Mouse (Mus musculus) liver, embryonic 15.5 days (tissue): Measurements from ENCODE around the gene Lmod3. TPM values are rescaled to one million over a fixed set of nuclear protein-coding genes. Genes with fewer than 3 reads are reported as not detected.
"Not testable (repeated sequence)": the region's sequence is repeated elsewhere in the genome, so short reads cannot be mapped to it uniquely, and the experiment has no call there.

Experiments
- ATAC-seq: fragments of 200-750 bp; cut with Nextera tagmentation; 2 replicates; pipeline ENCODE4 v1.8.0; 2017; ENCODE audit warnings: moderate number of reproducible peaks, mild to moderate bottlenecking, moderate library complexity; ENCODE audit not compliant: insufficient read depth
- H3K27ac ChIP-seq: fragments of 300-500 bp; sonication (generic); replicated peaks from 2 replicates; pipeline ENCODE4 v1.5.1; 2015; ENCODE audit warnings: mild to moderate bottlenecking, inconsistent platforms
- H3K27me3 ChIP-seq: fragments of 300-500 bp; sonication (generic); 2 replicates; pipeline ENCODE4 v1.6.1; 2015; ENCODE audit warnings: mild to moderate bottlenecking, inconsistent platforms
- H3K36me3 ChIP-seq: fragments of 300-500 bp; sonication (generic); replicated peaks from 2 replicates; pipeline ENCODE4 v1.6.1; 2015; ENCODE audit warnings: moderate library complexity, mild to moderate bottlenecking, inconsistent platforms
- H3K4me1 ChIP-seq: fragments of 300-500 bp; sonication (generic); replicated peaks from 2 replicates; pipeline ENCODE4 v1.6.1; 2015; ENCODE audit warnings: inconsistent platforms
- H3K4me2 ChIP-seq: fragments of 300-500 bp; sonication (generic); 2 replicates; pipeline ENCODE4 v1.6.1; 2015; ENCODE audit warnings: moderate library complexity, mild to moderate bottlenecking, inconsistent platforms
- H3K4me3 ChIP-seq: fragments of 300-500 bp; sonication (generic); replicated peaks from 2 replicates; pipeline ENCODE4 v1.5.1; 2015; ENCODE audit warnings: mild to moderate bottlenecking, inconsistent platforms
- H3K9ac ChIP-seq: fragments of 300-500 bp; sonication (generic); 2 replicates; pipeline ENCODE4 v1.6.1; 2015; ENCODE audit warnings: moderate library complexity, mild to moderate bottlenecking, inconsistent platforms
- H3K9me3 ChIP-seq: fragments of 300-500 bp; sonication (generic); replicated peaks from 2 replicates; pipeline ENCODE4 v1.6.1; 2016; ENCODE audit warnings: inconsistent platforms
- WGBS: fragments of 180-500 bp; shearing (Covaris S2); methylation state at CpG from one replicate; pipeline ENCODE4 v1.1.7; 2015; ENCODE audit warnings: mixed read lengths; ENCODE audit not compliant: insufficient replicate concordance; 5-methylcytosine and 5-hydroxymethylcytosine counted together
- polyA plus RNA-seq: library from polyadenylated mRNA; unstranded; fragments of >200 nt; fragmentation: Nextera tagmentation; extraction: Ambion mirVana; gene quantifications from 2 replicates; pipeline ENCODE4 v1.2.1, GENCODE M21; 2015

Lmod3 gene
- polyA plus RNA-seq, 1 experiment from 2014 or later = 0.47 TPM

- not testable (repeated sequence) for H3K9ac ChIP-seq, H3K36me3 ChIP-seq, H3K4me3 ChIP-seq, H3K4me1 ChIP-seq, H3K27me3 ChIP-seq, H3K4me2 ChIP-seq, ATAC-seq, H3K9me3 ChIP-seq, H3K27ac ChIP-seq
- 66% methylated on average over 2 of the region's 2 CpGs for WGBS
Observed at GRCm38 (mm10) chr6:97259926-97260325, 7.4 kb upstream of the Lmod3 start.

DNA sequence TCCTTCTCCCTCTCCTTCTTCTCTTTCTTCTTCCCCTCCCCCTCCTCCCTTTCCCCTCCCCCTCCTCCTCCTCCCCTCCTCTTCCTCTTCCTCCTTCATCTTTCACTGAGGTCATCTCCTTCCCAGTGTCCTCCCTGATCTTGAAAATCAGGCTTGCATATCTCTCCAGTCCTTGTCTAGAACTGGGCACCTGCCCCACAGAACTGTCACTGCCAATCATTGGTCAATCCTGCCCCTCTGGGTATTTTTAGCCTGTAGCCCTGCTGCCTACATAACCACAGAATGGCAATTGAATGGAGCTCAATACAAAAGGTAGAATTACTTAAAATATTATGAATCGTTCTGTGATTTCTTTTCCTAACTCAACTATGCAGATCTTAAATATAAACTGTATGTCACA is 5.9 kb upstream of the Lmod3 start:
- Histone ChIP-seq H3K9ac (no peak overlapping the region), H3K36me3 (no peaks in the 10 kb centered on the region), H3K27ac (no peak overlapping the region), H3K4me1 (no peaks in the 10 kb centered on the region), H3K4me2 (no peak overlapping the region), H3K4me3 (no peak overlapping the region), H3K9me3 (no peaks in the 10 kb centered on the region), H3K27me3 (no peaks in the 10 kb centered on the region)
- 56% methylated on average over 1 of the region's 1 CpGs for WGBS
- ATAC-seq = no peak

DNA sequence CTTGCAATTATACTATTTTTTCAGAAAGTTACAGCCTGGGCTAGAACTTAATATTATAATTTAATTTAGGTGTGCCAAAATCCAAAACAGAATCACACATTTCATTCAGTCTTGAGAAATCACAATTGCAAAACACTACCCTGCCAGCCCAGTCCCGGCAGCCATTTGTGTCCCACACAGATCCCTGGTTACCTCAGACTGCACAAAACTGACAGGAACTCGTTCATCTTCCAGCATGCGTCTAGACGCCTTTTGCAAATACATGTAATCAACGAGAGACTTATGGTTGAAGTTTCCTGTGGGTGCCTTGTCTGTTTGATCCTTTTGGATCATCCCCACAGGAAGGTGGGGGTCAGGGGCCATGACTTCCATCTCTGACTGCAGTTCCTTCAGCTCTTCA is 473 bp downstream of the Lmod3 start:
- Histone ChIP-seq H3K9me3 (no peaks in the 10 kb centered on the region), H3K36me3 (no peaks in the 10 kb centered on the region), H3K4me2 (no peak overlapping the region), H3K4me3 (no peak overlapping the region), H3K4me1 (0 out of 2 replicates have a peak, but pooled peaks cover 4% of the 10 kb centered on the region), H3K27ac (no peak overlapping the region), H3K9ac (no peak overlapping the region), H3K27me3 (no peaks in the 10 kb centered on the region)
- no peak for ATAC-seq
- 27% methylated on average over 5 of the region's 5 CpGs for WGBS

GRCm38 (mm10) chr6:97250966-97251365 is 1.6 kb downstream of the Lmod3 start:
- H3K27ac ChIP-seq = no peak overlapping the region
- ATAC-seq = no peak
- no peaks in the 10 kb centered on the region for H3K9me3 ChIP-seq
- H3K9ac ChIP-seq = no peak overlapping the region
- H3K4me3 ChIP-seq = no peak overlapping the region
- H3K36me3 ChIP-seq = no peaks in the 10 kb centered on the region
- no peaks in the 10 kb centered on the region for H3K27me3 ChIP-seq
- H3K4me2 ChIP-seq = no peak overlapping the region
- 27% methylated on average over 6 of the region's 6 CpGs for whole genome bisulfite sequencing
- H3K4me1 ChIP-seq = 0 out of 2 replicates have a peak, but pooled peaks cover 4% of the 10 kb centered on the region

GRCm38 (mm10) chr6:97245200-97245599 is 7.4 kb downstream of the Lmod3 start:
- Histone ChIP-seq H3K4me1 (no peaks in the 10 kb centered on the region), H3K36me3 (no peaks in the 10 kb centered on the region), H3K9ac (no peak overlapping the region), H3K4me3 (no peak overlapping the region), H3K9me3 (no peaks in the 10 kb centered on the region), H3K27ac (no peak overlapping the region), H3K27me3 (no peaks in the 10 kb centered on the region), H3K4me2 (no peak overlapping the region)
- ATAC-seq = no peak

DNA sequence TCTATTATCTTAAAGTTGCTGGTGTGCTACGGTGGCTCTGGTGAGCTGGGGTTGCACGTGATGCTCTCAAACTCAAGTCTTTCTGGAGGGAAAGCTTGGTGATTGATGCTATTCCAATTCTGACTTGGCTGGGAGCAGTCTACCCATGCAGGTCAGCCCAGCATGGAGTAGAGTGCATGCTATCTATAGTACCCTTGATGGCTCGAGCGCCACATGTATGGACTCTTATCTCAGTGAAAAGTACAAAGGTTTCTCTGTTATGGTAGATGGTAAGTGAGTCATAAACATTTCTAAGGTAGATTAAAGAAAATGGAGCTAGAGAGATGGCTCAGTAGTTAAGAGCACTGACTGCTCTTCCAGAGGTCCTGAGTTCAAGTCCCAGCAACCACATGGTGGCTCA is 10.0 kb downstream of the Lmod3 start:
- Histone ChIP-seq H3K4me2 (no peak overlapping the region), H3K27me3 (no peaks in the 10 kb centered on the region), H3K4me3 (no peak overlapping the region), H3K9me3 (no peaks in the 10 kb centered on the region; the same call in 1 of the 2 replicates), H3K36me3 (no peaks in the 10 kb centered on the region), H3K27ac (no peak overlapping the region), H3K9ac (no peak overlapping the region), H3K4me1 (no peaks in the 10 kb centered on the region)
- 74% methylated on average over 4 of the region's 4 CpGs for WGBS
- ATAC-seq = no peak

- Histone ChIP-seq H3K4me2 (no peak overlapping the region), H3K4me3 (no peak overlapping the region), H3K27ac (no peak overlapping the region), H3K27me3 (no peaks in the 10 kb centered on the region), H3K9me3 (no peaks in the 10 kb centered on the region; the same call in 1 of the 2 replicates), H3K36me3 (no peaks in the 10 kb centered on the region), H3K4me1 (no peaks in the 10 kb centered on the region), H3K9ac (no peak overlapping the region)
- WGBS = 65% methylated on average over 5 of the region's 5 CpGs
- ATAC-seq = no peak
Observed at GRCm38 (mm10) chr6:97240092-97240491, 12.5 kb downstream of the Lmod3 start.

DNA sequence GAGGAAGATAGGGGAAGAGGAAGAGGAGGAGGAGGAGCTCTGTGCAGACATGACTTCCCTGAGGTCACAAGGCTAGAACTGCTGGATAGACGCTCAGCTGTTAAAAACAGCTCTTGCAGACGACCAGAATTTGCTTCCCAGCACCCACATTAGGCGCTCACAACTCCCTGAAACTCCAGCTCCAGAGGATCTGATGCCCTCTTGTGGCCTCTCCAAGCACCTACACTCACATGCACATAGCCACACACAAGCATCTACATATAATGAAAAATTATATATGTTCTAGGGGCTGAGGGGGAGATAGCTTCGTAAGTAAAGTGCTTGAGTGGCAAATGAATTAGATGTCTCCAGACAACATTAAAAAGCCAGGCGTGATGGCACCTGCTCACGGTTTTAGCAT is 13.2 kb downstream of the Lmod3 start:
- Histone ChIP-seq H3K4me2 (no peak overlapping the region), H3K36me3 (no peaks in the 10 kb centered on the region; the same call in 1 of the 2 replicates), H3K9me3 (no peaks in the 10 kb centered on the region; the same call in 1 of the 2 replicates), H3K4me1 (no peaks in the 10 kb centered on the region), H3K27me3 (no peaks in the 10 kb centered on the region), H3K4me3 (no peak overlapping the region), H3K27ac (no peak overlapping the region), H3K9ac (no peak overlapping the region)
- WGBS = 78% methylated on average over 6 of the region's 6 CpGs
- ATAC-seq = no peak

DNA sequence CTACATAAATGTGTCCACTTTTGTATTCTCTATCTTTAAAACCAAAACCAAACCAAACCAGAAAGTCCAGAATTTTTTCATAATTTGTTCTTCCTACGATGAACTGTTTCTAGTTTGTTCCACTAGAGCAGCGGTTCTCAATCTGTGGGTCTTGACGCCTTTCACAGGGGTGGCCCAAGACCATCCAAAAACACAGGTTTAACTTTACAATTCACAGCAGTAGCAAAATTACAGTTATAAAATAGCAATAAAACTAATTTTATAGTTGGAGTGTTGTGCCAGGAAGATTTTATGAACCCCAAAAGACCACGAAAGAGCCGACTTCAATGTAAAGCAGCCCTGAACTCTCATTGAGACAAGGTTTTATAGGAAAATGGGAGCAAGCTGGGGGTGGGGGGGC is 16.5 kb downstream of the Lmod3 start:
- Histone ChIP-seq H3K9ac (no peak overlapping the region), H3K4me3 (no peak overlapping the region), H3K27ac (no peak overlapping the region), H3K4me2 (no peak overlapping the region), H3K36me3 (peaks cover 24% of the 10 kb centered on the region; the same call in 1 of the 2 replicates), H3K9me3 (no peaks in the 10 kb centered on the region; the same call in 1 of the 2 replicates), H3K27me3 (no peaks in the 10 kb centered on the region), H3K4me1 (no peaks in the 10 kb centered on the region)
- WGBS = 84% methylated on average over 5 of the region's 5 CpGs
- no peak for ATAC-seq

- Histone ChIP-seq H3K27ac (no peak overlapping the region), H3K36me3 (peaks cover 33% of the 10 kb centered on the region; the same call in 1 of the 2 replicates), H3K9ac (no peak overlapping the region), H3K4me2 (no peak overlapping the region), H3K4me3 (no peak overlapping the region), H3K4me1 (no peaks in the 10 kb centered on the region), H3K27me3 (no peaks in the 10 kb centered on the region), H3K9me3 (no peaks in the 10 kb centered on the region; the same call in 1 of the 2 replicates)
- ATAC-seq = no peak
- WGBS = 60% methylated on average over 7 of the region's 7 CpGs
Observed at GRCm38 (mm10) chr6:97234911-97235668, 17.5 kb downstream of the Lmod3 start.

DNA sequence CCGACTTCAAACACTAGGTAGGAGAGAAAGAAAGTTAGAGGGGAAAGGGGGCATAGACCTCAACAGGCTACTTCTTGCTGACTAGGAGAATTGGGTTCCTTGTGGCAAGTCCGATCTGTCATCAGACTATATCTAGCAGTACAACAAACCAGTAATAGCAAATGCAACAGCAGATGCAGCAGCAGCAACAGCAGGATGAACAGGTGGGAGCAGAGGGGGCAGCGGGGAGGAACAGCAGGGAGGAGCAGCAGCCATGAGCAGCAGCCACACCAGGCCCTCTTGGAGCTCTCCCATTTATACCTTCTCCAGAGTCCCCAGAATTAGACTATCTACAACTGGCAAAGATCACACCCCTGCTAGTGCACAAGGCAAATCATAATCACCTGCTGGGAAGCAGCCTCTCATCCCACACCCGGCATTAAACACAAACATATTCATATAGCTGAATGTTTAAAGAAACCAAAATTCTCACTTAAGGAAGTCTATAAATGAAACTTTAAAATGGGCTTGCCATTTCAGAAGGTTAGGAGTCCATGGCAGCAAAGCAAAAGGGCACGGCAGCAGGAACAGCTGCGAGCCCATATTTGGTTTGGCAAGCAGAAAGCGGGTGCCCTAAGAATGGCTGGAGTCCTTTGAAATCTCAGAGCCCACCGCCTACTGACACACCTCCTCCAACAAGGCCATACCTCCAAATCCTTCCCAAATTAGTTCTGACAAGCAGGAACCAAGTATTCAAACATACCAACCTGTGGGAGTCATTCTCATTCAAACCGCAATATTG is 25.3 kb downstream of the Lmod3 start:
- no peak for ATAC-seq
- H3K9me3 ChIP-seq = no peaks in the 10 kb centered on the region
- H3K27ac ChIP-seq = no peak overlapping the region
- peaks cover 22% of the 10 kb centered on the region for H3K4me1 ChIP-seq
- H3K36me3 ChIP-seq = peaks cover 36% of the 10 kb centered on the region
- H3K4me2 ChIP-seq = no peak overlapping the region
- no peaks in the 10 kb centered on the region for H3K27me3 ChIP-seq
- H3K4me3 ChIP-seq = no peak overlapping the region
- no peak overlapping the region for H3K9ac ChIP-seq
- WGBS = 85% methylated on average over 9 of the region's 9 CpGs
